Mouse (Mus musculus): ENCODE results near the gene Gm20388. TPM values are rescaled to one million over a fixed set of nuclear protein-coding genes. Genes with fewer than 3 reads are reported as not detected.

Gene Gm20388
- total RNA-seq, 2 experiments from 2014 or later = 6.8 to 7.8 TPM

GRCm38 (mm10) chr8:122442356-122442755 is 2531.7 kb downstream of the Gm20388 start:
- no peak for DNase-seq
- intact Hi-C loops (cut with DNase I) = loop anchor here (5.0 to 10.0 kb wide), 2 partner anchors 105 to 1668 kb away; no protein-coding TSS in a partner anchor

- intact Hi-C loops (cut with DNase I) = loop anchor here (5.0 to 10.0 kb wide), 2 partner anchors 105 to 1668 kb away; no protein-coding TSS in a partner anchor
- DNase-seq = no peak
Measured at GRCm38 (mm10) chr8:122442781-122443180, 2532.1 kb downstream of the Gm20388 start.

GRCm38 (mm10) chr8:122443262-122444006 is 2532.8 kb downstream of the Gm20388 start, which contains the start of gene Mvd:
TSS of gene Mvd (minus strand) at chr8:122443422.
- intact Hi-C loops (cut with DNase I) = loop anchor here (5.0 to 10.0 kb wide), 2 partner anchors 106 to 1669 kb away; no protein-coding TSS in a partner anchor
- peak; percentile 97 to 99 for DNase-seq

- DNase-seq = peak; percentile 77 to 79
- intact Hi-C loops (cut with DNase I) = loop anchor here (5.0 to 10.0 kb wide), 2 partner anchors 107 to 1669 kb away; no protein-coding TSS in a partner anchor
Measured at GRCm38 (mm10) chr8:122444058-122444748, 2533.6 kb downstream of the Gm20388 start.

GRCm38 (mm10) chr8:122445203-122445602 is 2534.6 kb downstream of the Gm20388 start:
- DNase-seq = no peak
- intact Hi-C loops (cut with DNase I) = loop anchor here (10.0 kb wide), 1 partner anchor 1670 kb away; no protein-coding TSS in a partner anchor

- peak in 1 of 2 experiments; percentile 44 for DNase-seq
- intact Hi-C loops (cut with DNase I) = no loop called here
Measured at GRCm38 (mm10) chr8:122451161-122451703, 2540.6 kb downstream of the Gm20388 start.

- DNase-seq = peak in 1 of 2 experiments; percentile 32
- intact Hi-C loops (cut with DNase I) = no loop called here
Measured at GRCm38 (mm10) chr8:122452154-122452553, 2541.5 kb downstream of the Gm20388 start.

- intact Hi-C loops (cut with DNase I) = no loop called here
- no peak for DNase-seq
Measured at GRCm38 (mm10) chr8:122454409-122454808, 2543.8 kb downstream of the Gm20388 start.

- intact Hi-C loops (cut with DNase I) = no loop called here
- DNase-seq = no peak
Measured at GRCm38 (mm10) chr8:122457171-122457570, 2546.5 kb downstream of the Gm20388 start.

GRCm38 (mm10) chr8:122459218-122459900 is 2548.7 kb downstream of the Gm20388 start:
- intact Hi-C loops (cut with DNase I) = no loop called here
- DNase-seq = no peak

GRCm38 (mm10) chr8:122459990-122460389 is 2549.3 kb downstream of the Gm20388 start:
- no peak for DNase-seq
- intact Hi-C loops (cut with DNase I) = no loop called here

- intact Hi-C loops (cut with DNase I) = no loop called here
- DNase-seq = peak in 1 of 2 experiments; percentile 52
Measured at GRCm38 (mm10) chr8:122460524-122461472, 2550.2 kb downstream of the Gm20388 start, which contains the start of gene Snai3. TSS of gene Snai3 (minus strand) at chr8:122460733.

GRCm38 (mm10) chr8:122461473-122462148 is 2551.0 kb downstream of the Gm20388 start:
- intact Hi-C loops (cut with DNase I) = no loop called here
- no peak for DNase-seq

GRCm38 (mm10) chr8:122462510-122462909 is 2551.9 kb downstream of the Gm20388 start:
- DNase-seq = no peak
- intact Hi-C loops (cut with DNase I) = no loop called here

- intact Hi-C loops (cut with DNase I) = no loop called here
Measured at GRCm38 (mm10) chr8:122463651-122464640, 2553.3 kb downstream of the Gm20388 start.

GRCm38 (mm10) chr8:122464985-122465384 is 2554.3 kb downstream of the Gm20388 start:
- DNase-seq = no peak
- intact Hi-C loops (cut with DNase I) = no loop called here

More at GRCm38 (mm10) chr8:122463651-122464640, 2553.3 kb downstream of the Gm20388 start:
- no peak for DNase-seq

- intact Hi-C loops (cut with DNase I) = no loop called here
- no peak for DNase-seq
Measured at GRCm38 (mm10) chr8:122467816-122468215, 2557.2 kb downstream of the Gm20388 start.
